In genomic region chr9:111039966-111040365, GRCm38 (mm10) we compare ENCODE assay signal across 23 mouse cellular contexts. TPM values are rescaled to one million over a fixed set of nuclear protein-coding genes. Genes with fewer than 3 reads are reported as not detected.
A peak's percentile ranks its signal among the peaks of the same experiment; 100 is the strongest.
DNase-seq lines count a peak whose midpoint lies in the region; ATAC-seq and TF ChIP-seq lines count a peak whose summit lies in the region.
"Had no signal": no experiment of that assay in that cellular context is flagged by ENCODE, and none has a peak within 500 bp of the region (broad histone marks: within the 10 kb centered on the region; RNA-seq: fewer than 3 reads in every experiment).

No protein-coding gene starts in this region.

- H3K4me3 ChIP-seq in lung, adult 2 months (replicated peaks; ENCODE audit: extremely low read depth, low read depth, low read length): no peak overlapping the region
- H3K4me3 ChIP-seq: embryonic facial prominence, embryonic 13.5 days; intestine, embryonic 15.5 days; left cerebral cortex, adult 2 months; limb, embryonic 12.5 days; myocyte; stomach, embryonic 15.5 days had no signal

- peaks cover 5% of the 10 kb centered on the region for H3K4me1 ChIP-seq in lung, adult 2 months (ENCODE audit: control insufficient read depth, insufficient read depth, low read length)
- H3K4me1 ChIP-seq: embryonic facial prominence, embryonic 13.5 days; intestine, embryonic 15.5 days; limb, embryonic 12.5 days; stomach, embryonic 15.5 days had no signal

- ATAC-seq in megakaryocyte, adult 5-6 weeks (ENCODE audit: poor library complexity, severe bottlenecking): no peak
- ATAC-seq: forebrain, embryonic 16.5 days; intestine, embryonic 15.5 days had no signal

- 47% methylated on average over 4 of the region's 4 CpGs for WGBS in lung, adult 2 months

- peak; percentile 34 to 63 for DNase-seq in cerebellum, postnatal 14 days
- DNase-seq in cerebellum, adult 9-11 months: no peak
- peak; percentile 80 for DNase-seq in kidney, postnatal 10 days
- DNase-seq in kidney, adult 9 months: no peak
- DNase-seq in lung, postnatal 14 days: peak; percentile 54
- no peak for DNase-seq in lung, adult 2 months
- DNase-seq in adrenal gland, postnatal 10 days: peak; percentile 80
- DNase-seq: cerebellum, adult 11-12 months; midbrain, embryonic 14.5 days; thymus, postnatal 14 days had no signal

- TF ChIP-seq CTCF in lung, adult 2 months (IDR thresholded peaks at IDR 0.05; ENCODE audit: insufficient read depth, low read length): no peak

- no peak for TF ChIP-seq POLR2A in lung, adult 2 months (IDR thresholded peaks at IDR 0.05; ENCODE audit: borderline replicate concordance, extremely low read depth, low read depth, low read length)

RNA-seq across cellular contexts. Expression of gene Ccrl2, which starts 17.4 kb away (rescaled TPM):
- 43.9 and 51.2 TPM in 2 replicates for polyA plus RNA-seq in lung, adult 2 months (2012; rRNA removed)
- total RNA-seq in adrenal gland, postnatal 10 days (2021): 1 to 10 TPM; 3.4 to 4.8 TPM
- total RNA-seq in megakaryocyte, adult 5-6 weeks (2015): 3.7 and 8.9 TPM in 2 replicates
- 4.3 and 11.1 TPM in 2 replicates for total RNA-seq in megakaryocyte, adult 5-6 weeks (2017)

RNA-seq across cellular contexts. Expression of gene Ltf, which starts 20.9 kb away (rescaled TPM):
- 8.1 and 20.3 TPM in 2 replicates for polyA plus RNA-seq in lung, adult 2 months (2012; rRNA removed)
- 10 to 100 TPM; 14.8 to 15.6 TPM for total RNA-seq in adrenal gland, postnatal 10 days (2021)
- 1,347 and 1,763 TPM in 2 replicates for total RNA-seq in megakaryocyte, adult 5-6 weeks (2015)
- total RNA-seq in megakaryocyte, adult 5-6 weeks (2017): 1,568 and 2,380 TPM in 2 replicates
- total RNA-seq: layer of hippocampus, adult 8-10 months had no signal
- polyA plus RNA-seq: cortical plate, adult 2 months; myocyte had no signal

RNA-seq across cellular contexts. Expression of gene Rtp3, which starts 49.6 kb away (rescaled TPM):
- 26.7 and 29.0 TPM in 2 replicates for polyA plus RNA-seq in lung, adult 2 months (2012; rRNA removed)
- 10 to 100 TPM in 1 of 2 experiments, 1 to 10 TPM in 1; 7.5 to 10.3 TPM for total RNA-seq in adrenal gland, postnatal 10 days (2021)
- not detected in 2 replicates for total RNA-seq in megakaryocyte, adult 5-6 weeks (2015)
- total RNA-seq in megakaryocyte, adult 5-6 weeks (2017): not detected in 2 replicates
- total RNA-seq: megakaryocyte progenitor cell, adult 5-6 weeks; neutrophil, adult 5-6 weeks had no signal
- polyA plus RNA-seq: forebrain, embryonic 16.5 days; hindbrain, embryonic 14.5 days; limb, embryonic 12.5 days; midbrain, embryonic 14.5 days; myocyte had no signal

Comparison
In these comparisons a context has a peak if more than half of its experiments do, and no peak if none do; other contexts are left out.
1. DNase-seq: peak in cerebellum, postnatal 14 days (2 of 2), kidney, postnatal 10 days (single experiment), lung, postnatal 14 days (single experiment) and adrenal gland, postnatal 10 days (single experiment); none in cerebellum, adult 9-11 months (single experiment), kidney, adult 9 months (single experiment) and lung, adult 2 months (single experiment).
2. RNA of gene Ltf, which starts 20.9 kb away (total RNA-seq): 1,347 to 2,380 TPM in megakaryocyte, adult 5-6 weeks; 14.8 to 15.6 TPM in adrenal gland, postnatal 10 days; every median in the first group is over 10 times any median in the second.
3. RNA of gene Rtp3, which starts 49.6 kb away (total RNA-seq): 7.5 to 10.3 TPM in adrenal gland, postnatal 10 days; not detected in megakaryocyte, adult 5-6 weeks; every median in the first group is over 4 times any median in the second.